Mouse (Mus musculus) liver, embryonic 15.5 days (tissue): ENCODE results near the gene Dennd4a. TPM values are rescaled to one million over a fixed set of nuclear protein-coding genes. Genes with fewer than 3 reads are reported as not detected.

Experiments
- ATAC-seq: fragments of 200-750 bp; cut with Nextera tagmentation; 2 replicates; pipeline ENCODE4 v1.8.0; 2017; ENCODE audit warnings: moderate number of reproducible peaks, mild to moderate bottlenecking, moderate library complexity; ENCODE audit not compliant: insufficient read depth
- H3K27ac ChIP-seq: fragments of 300-500 bp; sonication (generic); replicated peaks from 2 replicates; pipeline ENCODE4 v1.5.1; 2015; ENCODE audit warnings: mild to moderate bottlenecking, inconsistent platforms
- H3K27me3 ChIP-seq: fragments of 300-500 bp; sonication (generic); 2 replicates; pipeline ENCODE4 v1.6.1; 2015; ENCODE audit warnings: mild to moderate bottlenecking, inconsistent platforms
- H3K36me3 ChIP-seq: fragments of 300-500 bp; sonication (generic); replicated peaks from 2 replicates; pipeline ENCODE4 v1.6.1; 2015; ENCODE audit warnings: moderate library complexity, mild to moderate bottlenecking, inconsistent platforms
- H3K4me1 ChIP-seq: fragments of 300-500 bp; sonication (generic); replicated peaks from 2 replicates; pipeline ENCODE4 v1.6.1; 2015; ENCODE audit warnings: inconsistent platforms
- H3K4me2 ChIP-seq: fragments of 300-500 bp; sonication (generic); 2 replicates; pipeline ENCODE4 v1.6.1; 2015; ENCODE audit warnings: moderate library complexity, mild to moderate bottlenecking, inconsistent platforms
- H3K4me3 ChIP-seq: fragments of 300-500 bp; sonication (generic); replicated peaks from 2 replicates; pipeline ENCODE4 v1.5.1; 2015; ENCODE audit warnings: mild to moderate bottlenecking, inconsistent platforms
- H3K9ac ChIP-seq: fragments of 300-500 bp; sonication (generic); 2 replicates; pipeline ENCODE4 v1.6.1; 2015; ENCODE audit warnings: moderate library complexity, mild to moderate bottlenecking, inconsistent platforms
- H3K9me3 ChIP-seq: fragments of 300-500 bp; sonication (generic); replicated peaks from 2 replicates; pipeline ENCODE4 v1.6.1; 2016; ENCODE audit warnings: inconsistent platforms
- whole genome bisulfite sequencing: fragments of 180-500 bp; shearing (Covaris S2); methylation state at CpG from one replicate; pipeline ENCODE4 v1.1.7; 2015; ENCODE audit warnings: mixed read lengths; ENCODE audit not compliant: insufficient replicate concordance; 5-methylcytosine and 5-hydroxymethylcytosine counted together
- polyA plus RNA-seq: library from polyadenylated mRNA; unstranded; fragments of >200 nt; fragmentation: Nextera tagmentation; extraction: Ambion mirVana; gene quantifications from 2 replicates; pipeline ENCODE4 v1.2.1, GENCODE M21; 2015

Gene Dennd4a
- polyA plus RNA-seq, 1 experiment from 2014 or later, result 34.2 TPM

DNA sequence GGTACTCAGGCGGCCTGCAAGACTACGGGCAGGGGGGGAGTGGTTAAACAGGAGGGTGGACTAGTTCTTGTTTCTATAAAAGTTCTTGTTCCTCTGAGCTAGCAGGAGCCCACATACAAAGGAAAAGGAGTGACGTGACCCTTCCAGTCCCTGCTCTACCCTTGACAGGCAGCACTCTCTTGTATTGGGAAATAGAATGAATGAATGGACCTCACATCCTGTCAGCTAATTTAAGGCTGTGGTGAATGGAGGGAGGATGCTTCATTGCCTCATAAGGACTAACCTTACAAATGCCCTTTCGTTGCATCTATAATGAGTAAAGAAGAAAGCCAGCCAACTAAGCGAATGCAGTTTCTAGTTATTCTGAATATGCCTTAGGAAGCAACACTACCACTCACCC is 114.6 kb downstream of the Dennd4a start:
- ATAC-seq, result no peak
- 45% methylated on average over 5 of the region's 5 CpGs for WGBS
- H3K9me3 ChIP-seq, result no peaks in the 10 kb centered on the region
- H3K9ac ChIP-seq, result no peak overlapping the region
- H3K27me3 ChIP-seq, result no peaks in the 10 kb centered on the region
- no peak overlapping the region for H3K4me3 ChIP-seq
- peaks cover 7% of the 10 kb centered on the region; the same call in 1 of the 2 replicates for H3K4me1 ChIP-seq
- H3K4me2 ChIP-seq, result no peak overlapping the region
- H3K36me3 ChIP-seq, result peaks cover 40% of the 10 kb centered on the region
- no peak overlapping the region for H3K27ac ChIP-seq

- Histone ChIP-seq H3K4me1 (peaks cover 12% of the 10 kb centered on the region), H3K27me3 (no peaks in the 10 kb centered on the region), H3K4me2 (no peak overlapping the region), H3K9ac (no peak overlapping the region), H3K27ac (no peak overlapping the region), H3K4me3 (no peak overlapping the region), H3K9me3 (no peaks in the 10 kb centered on the region), H3K36me3 (peaks cover 33% of the 10 kb centered on the region)
- ATAC-seq, result 0 out of 2 replicates have a peak, but pooled peaks have one; percentile 20
- WGBS, result 61% methylated on average over 8 of the region's 8 CpGs
Measured at GRCm38 (mm10) chr9:64926201-64926991, 115.3 kb downstream of the Dennd4a start.

GRCm38 (mm10) chr9:64930256-64930655 is 119.1 kb downstream of the Dennd4a start:
- H3K4me3 ChIP-seq, result no peak overlapping the region
- H3K27ac ChIP-seq, result no peak overlapping the region
- H3K36me3 ChIP-seq, result no peaks in the 10 kb centered on the region
- H3K4me1 ChIP-seq, result peaks cover 51% of the 10 kb centered on the region
- no peaks in the 10 kb centered on the region for H3K27me3 ChIP-seq
- 62% methylated on average over 4 of the region's 4 CpGs for WGBS
- H3K9me3 ChIP-seq, result no peaks in the 10 kb centered on the region
- H3K9ac ChIP-seq, result no peak overlapping the region
- ATAC-seq, result no peak
- no peak overlapping the region for H3K4me2 ChIP-seq

DNA sequence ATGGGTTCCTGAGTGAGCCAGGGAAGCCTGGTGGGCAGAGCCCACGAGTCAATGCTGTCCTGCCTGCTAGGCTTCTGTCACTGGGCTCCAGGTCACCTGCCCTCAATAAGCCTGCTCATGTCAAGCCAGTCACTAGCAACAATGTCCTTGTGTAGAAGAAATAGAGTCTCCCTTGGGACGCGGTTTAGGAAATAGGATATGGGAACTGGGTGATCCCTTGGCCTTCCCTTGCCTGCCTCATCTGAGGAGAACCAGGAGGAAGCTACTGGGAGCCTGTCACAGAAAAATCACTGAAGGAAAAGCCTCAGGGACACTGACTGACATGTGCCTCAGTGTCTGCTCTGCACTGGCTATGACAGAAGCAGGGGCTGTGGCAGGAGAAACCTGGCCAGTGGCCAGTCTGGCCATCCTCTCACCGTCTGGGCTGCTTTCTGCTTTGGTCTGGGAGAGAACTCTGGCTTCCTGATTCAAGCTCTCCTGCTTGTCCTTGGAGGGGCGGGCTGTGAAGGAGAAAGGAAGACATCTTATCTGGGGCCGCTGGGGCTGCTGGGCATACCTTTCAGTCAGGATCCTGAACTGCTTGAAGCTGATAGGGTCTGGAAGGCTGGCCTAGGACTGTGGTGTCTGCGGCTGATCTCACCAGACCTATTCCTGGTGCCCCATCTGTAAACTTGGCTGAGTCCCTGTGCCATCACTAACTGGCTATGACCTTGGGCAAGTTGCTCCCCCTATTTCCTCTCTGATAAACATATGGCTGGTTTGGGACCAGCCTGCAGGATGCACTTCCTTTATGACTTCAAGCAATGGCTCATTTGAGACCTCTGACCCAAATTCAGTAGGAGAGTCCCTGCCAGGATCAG is 120.8 kb downstream of the Dennd4a start:
- Histone ChIP-seq H3K4me2 (peak overlapping the region; percentile 2; the same call in 1 of the 2 replicates), H3K27me3 (no peaks in the 10 kb centered on the region), H3K4me1 (peaks cover 59% of the 10 kb centered on the region), H3K4me3 (no peak overlapping the region), H3K36me3 (no peaks in the 10 kb centered on the region), H3K9ac (no peak overlapping the region), H3K9me3 (no peaks in the 10 kb centered on the region), H3K27ac (peak overlapping the region; percentile 31; the same call in 1 of the 2 replicates)
- peak; percentile 43 for ATAC-seq
- 34% methylated on average over 7 of the region's 7 CpGs for whole genome bisulfite sequencing

DNA sequence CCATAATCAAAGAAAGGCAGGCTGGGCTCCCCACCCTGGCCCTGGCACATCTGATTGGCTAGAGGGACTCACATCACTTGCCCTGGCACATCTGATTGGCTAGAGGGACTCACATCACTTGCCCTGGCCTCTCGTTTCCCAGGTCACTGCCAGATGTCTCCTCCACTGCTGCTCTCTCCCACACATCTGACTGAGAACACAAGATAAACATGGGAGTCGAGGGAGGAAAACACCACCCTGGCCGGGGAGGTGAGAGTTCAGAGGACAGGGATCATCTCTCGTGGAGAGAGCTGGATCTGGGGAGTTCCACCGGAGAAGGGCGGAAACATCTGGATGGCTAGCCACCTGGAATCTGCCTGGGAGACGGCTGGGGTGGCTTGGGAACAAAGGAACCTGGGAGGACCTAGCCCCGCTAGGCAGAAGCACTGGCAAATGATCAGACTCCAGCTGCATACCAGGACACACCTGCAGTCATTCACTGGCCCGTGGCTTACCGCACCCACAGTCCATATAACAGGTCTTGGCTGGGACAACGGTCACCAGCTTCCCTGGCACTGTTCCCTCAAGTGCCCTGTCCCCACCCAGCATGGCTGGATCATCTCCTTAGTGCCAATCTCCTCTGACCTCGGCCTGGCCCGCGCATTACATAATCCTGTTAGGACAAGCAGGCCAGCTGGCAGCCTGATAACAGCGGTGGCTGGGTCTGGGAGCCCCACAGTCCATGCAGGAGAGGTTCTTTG is 123.0 kb downstream of the Dennd4a start:
- H3K4me1 ChIP-seq, result peaks cover 76% of the 10 kb centered on the region
- H3K4me3 ChIP-seq, result no peak overlapping the region
- H3K9me3 ChIP-seq, result no peaks in the 10 kb centered on the region
- peak overlapping the region; percentile 1; the same call in 1 of the 2 replicates for H3K9ac ChIP-seq
- peak; percentile 84 for ATAC-seq
- peak overlapping the region; percentile 73 for H3K27ac ChIP-seq
- 44% methylated on average over 15 of the region's 15 CpGs for WGBS
- peak overlapping the region; percentile 43 for H3K4me2 ChIP-seq
- no peaks in the 10 kb centered on the region for H3K36me3 ChIP-seq
- no peaks in the 10 kb centered on the region for H3K27me3 ChIP-seq

DNA sequence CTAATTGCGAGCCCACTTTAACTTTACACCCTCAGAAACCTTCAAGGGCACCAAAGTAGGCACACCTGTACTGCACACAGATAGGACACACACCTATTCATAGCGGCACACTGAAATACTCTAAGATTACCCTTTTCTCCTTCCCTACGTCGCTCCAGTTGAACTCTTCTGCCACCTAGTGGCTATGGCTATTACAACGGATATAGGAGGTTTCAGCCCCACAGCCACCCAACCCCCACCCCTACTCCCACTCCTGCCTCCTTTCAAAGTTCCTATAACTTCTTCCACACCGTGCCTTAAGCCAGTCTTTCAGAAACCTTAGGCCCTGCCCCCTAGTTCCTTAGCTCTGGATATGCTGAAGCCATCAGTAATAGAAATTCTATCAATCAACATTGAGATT is 125.4 kb downstream of the Dennd4a start:
- H3K4me1 ChIP-seq, result peaks cover 73% of the 10 kb centered on the region
- ATAC-seq, result no peak

DNA sequence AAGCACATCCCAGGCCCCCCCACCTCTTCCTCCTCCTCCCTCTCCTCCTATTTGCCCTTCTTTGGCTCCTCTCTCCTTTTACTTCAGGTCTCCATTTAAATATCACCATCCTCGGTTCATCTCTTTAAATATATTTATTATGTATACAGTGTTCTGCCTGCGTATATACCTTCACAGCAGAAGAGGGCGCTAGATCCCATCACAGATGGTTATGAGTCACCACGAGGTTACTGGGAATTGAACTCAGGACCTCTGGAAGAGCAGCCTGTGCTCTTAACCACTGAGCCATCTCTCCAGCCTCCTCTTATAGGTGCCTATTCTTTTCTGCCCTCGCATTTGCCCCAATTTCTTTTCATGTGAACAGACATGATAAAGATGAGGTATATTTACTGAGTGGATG is 126.4 kb downstream of the Dennd4a start:
- Histone ChIP-seq H3K36me3 (no peaks in the 10 kb centered on the region), H3K4me1 (peaks cover 63% of the 10 kb centered on the region), H3K9ac (no peak overlapping the region), H3K4me3 (no peak overlapping the region), H3K27me3 (0 out of 2 replicates have a peak, but pooled peaks cover 5% of the 10 kb centered on the region), H3K4me2 (no peak overlapping the region), H3K9me3 (no peaks in the 10 kb centered on the region), H3K27ac (no peak overlapping the region)
- WGBS, result 53% methylated on average over 5 of the region's 5 CpGs
- ATAC-seq, result no peak

More for the DNA sequence above, 125.4 kb downstream of the Dennd4a start:
- Histone ChIP-seq H3K4me2 (peak overlapping the region; percentile 14), H3K27ac (peak overlapping the region; percentile 42; the same call in 1 of the 2 replicates), H3K9me3 (no peaks in the 10 kb centered on the region), H3K4me3 (no peak overlapping the region), H3K27me3 (no peaks in the 10 kb centered on the region), H3K36me3 (no peaks in the 10 kb centered on the region), H3K9ac (no peak overlapping the region)
- WGBS, result 6% methylated on average over 6 of the region's 6 CpGs

DNA sequence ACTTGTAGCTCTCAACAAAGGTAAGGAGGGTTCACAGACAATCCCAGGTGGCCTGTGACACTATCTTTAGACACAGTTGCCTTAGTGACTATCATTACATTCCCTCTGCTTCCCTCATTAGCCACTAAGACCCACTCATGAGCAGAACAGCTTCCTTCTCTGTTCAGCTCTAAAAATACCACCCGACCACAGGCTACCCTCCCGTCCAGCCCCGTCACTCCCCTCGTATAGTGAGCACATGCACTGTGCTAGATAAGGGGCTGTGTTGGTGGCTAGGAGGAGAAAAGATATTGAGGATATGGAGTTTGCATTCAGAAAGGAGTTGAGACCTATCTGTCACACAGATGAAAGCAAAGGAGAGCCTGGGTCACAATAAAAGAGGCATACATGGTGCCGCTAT is 127.4 kb downstream of the Dennd4a start:
- peak overlapping the region; percentile 56 for H3K4me2 ChIP-seq
- peak overlapping the region; percentile 58 for H3K27ac ChIP-seq
- peak; percentile 50 for ATAC-seq

DNA sequence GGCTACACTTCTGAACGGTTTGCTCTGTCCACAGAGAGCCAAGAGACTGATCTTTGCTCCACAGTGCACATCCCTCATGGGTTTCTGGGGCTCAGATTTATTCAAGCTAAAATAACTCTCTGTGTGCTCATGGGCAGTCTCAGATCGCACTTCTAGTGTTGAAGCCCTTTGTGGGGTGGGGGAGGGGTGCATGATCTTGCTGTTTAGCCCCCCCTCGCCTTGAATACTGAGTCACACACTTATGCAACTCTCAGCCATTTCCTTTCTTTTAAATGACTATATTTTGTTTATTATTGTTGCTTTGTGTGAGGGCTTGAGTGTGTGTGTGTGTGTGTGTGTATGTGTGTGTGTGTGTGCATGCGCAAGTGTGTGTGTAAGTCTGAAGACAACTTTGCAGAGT is 128.1 kb downstream of the Dennd4a start:
- Histone ChIP-seq H3K27me3 (peaks cover 14% of the 10 kb centered on the region), H3K9ac (no peak overlapping the region), H3K27ac (peak overlapping the region; percentile 58), H3K4me1 (peaks cover 45% of the 10 kb centered on the region), H3K4me2 (peak overlapping the region; percentile 56), H3K4me3 (0 out of 2 replicates have a peak overlapping the region, but pooled peaks have one; percentile 9), H3K9me3 (no peaks in the 10 kb centered on the region), H3K36me3 (no peaks in the 10 kb centered on the region)
- 23% methylated on average over 4 of the region's 4 CpGs for WGBS
- no peak for ATAC-seq

More for the DNA sequence above, 127.4 kb downstream of the Dennd4a start:
- no peaks in the 10 kb centered on the region for H3K36me3 ChIP-seq
- H3K9ac ChIP-seq, result no peak overlapping the region
- H3K9me3 ChIP-seq, result no peaks in the 10 kb centered on the region
- H3K27me3 ChIP-seq, result peaks cover 10% of the 10 kb centered on the region
- 0 out of 2 replicates have a peak overlapping the region, but pooled peaks have one; percentile 9 for H3K4me3 ChIP-seq
- WGBS, result 12% methylated on average over 5 of the region's 5 CpGs
- peaks cover 53% of the 10 kb centered on the region for H3K4me1 ChIP-seq

DNA sequence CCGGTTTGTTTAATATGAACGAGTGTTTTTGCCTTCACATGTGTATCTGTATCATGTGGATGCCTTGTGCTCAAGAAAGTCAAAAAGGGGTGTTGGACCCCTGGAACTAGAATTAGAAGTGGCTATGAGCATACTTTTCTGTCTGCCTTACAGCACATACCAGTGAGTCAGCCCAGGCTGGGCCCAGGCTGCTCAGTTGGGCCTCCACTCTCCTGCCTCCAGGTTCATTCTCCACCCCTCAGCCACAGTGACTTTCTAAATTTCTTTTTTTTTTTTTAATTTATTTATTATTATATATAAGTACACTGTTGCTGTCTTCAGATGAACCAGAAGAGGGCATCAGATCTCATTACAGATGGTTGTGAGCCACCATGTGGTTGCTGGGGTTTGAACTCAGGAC is 128.7 kb downstream of the Dennd4a start:
- ATAC-seq, result no peak
- Histone ChIP-seq H3K4me3 (no peak overlapping the region), H3K9me3 (no peaks in the 10 kb centered on the region), H3K36me3 (no peaks in the 10 kb centered on the region), H3K4me1 (peaks cover 40% of the 10 kb centered on the region), H3K27me3 (peaks cover 18% of the 10 kb centered on the region), H3K27ac (no peak overlapping the region), H3K9ac (no peak overlapping the region), H3K4me2 (no peak overlapping the region)
- WGBS, result 57% methylated on average over 2 of the region's 2 CpGs
